Mouse (Mus musculus) layer of hippocampus, postnatal 14 days (tissue): Measurements from ENCODE around the gene Tulp4. TPM values are rescaled to one million over a fixed set of nuclear protein-coding genes. Genes with fewer than 3 reads are reported as not detected.
"Not testable (repeated sequence)": the region's sequence is repeated elsewhere in the genome, so short reads cannot be mapped to it uniquely, and the experiment has no call there.

ENCODE experiments used
- DNase-seq, 2 experiments: peaks; one replicate each; pipeline ENCODE4 v3.0.0; 2021 to 2022; ENCODE audit warnings: low spot score in 2 of 2, mixed read lengths in 1 of 2
- microRNA-seq, 2 experiments: library from miRNA; unstranded; fragments of <30 nt; microRNA quantifications; one replicate each; pipeline ENCODE4 v1.2.0; 2021
- total RNA-seq, 2 experiments: library from RNA; stranded (reverse); gene quantifications; 2 replicates each; pipeline ENCODE4 v1.2.3; 2021

Tulp4 gene
- total RNA-seq, 2 experiments from 2014 or later: 249 to 275 TPM

GRCm38 (mm10) chr17:6271970-6272369 is 165.7 kb downstream of the Tulp4 start:
- not testable (repeated sequence) for DNase-seq

GRCm38 (mm10) chr17:6274693-6275092 is 168.5 kb downstream of the Tulp4 start:
- DNase-seq: not testable (repeated sequence)

- DNase-seq: not testable (repeated sequence)
Measured at GRCm38 (mm10) chr17:6279205-6279604, 173.0 kb downstream of the Tulp4 start.

- DNase-seq: not testable (repeated sequence)
Measured at GRCm38 (mm10) chr17:6279772-6280171, 173.5 kb downstream of the Tulp4 start.

DNA sequence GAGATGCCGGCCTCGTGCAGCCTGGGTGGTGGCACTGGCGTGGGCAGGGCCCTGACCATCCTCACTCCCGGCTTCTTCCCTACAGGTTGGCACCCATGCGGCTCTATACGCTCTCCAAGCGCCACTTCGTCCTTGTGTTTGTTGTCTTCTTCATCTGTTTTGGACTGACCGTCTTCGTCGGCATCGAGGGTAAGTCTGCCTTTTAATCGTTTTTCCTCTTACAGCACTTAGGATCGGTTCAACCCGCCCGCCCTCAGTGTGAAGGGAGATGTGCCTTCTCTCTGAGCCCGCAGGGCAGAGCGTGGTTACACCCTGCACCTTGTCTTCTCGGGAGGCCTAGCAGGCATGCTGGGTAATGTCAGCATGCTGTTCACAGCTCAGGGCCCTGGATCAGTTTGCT is 174.3 kb downstream of the Tulp4 start:
- not testable (repeated sequence) for DNase-seq

DNA sequence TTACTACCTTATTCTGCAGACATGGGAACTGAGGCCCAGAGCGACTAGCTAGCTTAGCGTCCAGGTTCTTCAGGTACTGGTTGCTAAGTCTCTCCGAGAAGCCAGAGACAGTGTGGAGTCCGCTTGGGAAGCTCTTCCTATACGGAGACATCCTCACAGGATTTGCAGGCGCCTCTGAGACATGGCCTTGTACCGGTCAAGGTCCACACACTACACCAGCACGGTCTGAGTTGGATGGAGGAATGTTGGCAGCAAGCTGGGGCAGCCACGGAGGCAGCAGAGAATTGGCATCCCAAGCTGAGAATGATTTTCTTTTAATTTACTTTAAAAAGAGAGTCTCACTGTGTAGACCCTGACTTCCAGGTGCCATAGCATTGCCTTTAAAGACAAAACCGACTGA is 176.9 kb downstream of the Tulp4 start:
- not testable (repeated sequence) for DNase-seq

DNA sequence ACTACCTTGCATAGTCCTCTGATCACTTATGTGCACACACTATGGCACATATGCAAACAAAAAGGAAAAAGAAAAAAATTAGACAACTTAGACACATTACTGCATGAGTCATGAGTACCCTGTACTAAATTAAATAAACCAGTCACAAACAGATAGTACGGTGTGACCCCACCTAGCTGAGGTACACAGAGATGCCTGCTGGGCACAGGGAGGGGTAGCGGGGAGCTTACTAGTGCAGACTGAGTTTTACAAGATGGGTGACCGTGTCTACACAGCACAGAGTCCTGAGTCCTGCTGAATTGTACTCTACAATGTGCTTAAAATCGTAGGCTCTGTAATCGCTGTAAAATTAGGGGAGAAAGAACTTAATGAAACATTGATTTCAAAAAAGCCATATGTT is 179.9 kb downstream of the Tulp4 start:
- DNase-seq: not testable (repeated sequence)

DNA sequence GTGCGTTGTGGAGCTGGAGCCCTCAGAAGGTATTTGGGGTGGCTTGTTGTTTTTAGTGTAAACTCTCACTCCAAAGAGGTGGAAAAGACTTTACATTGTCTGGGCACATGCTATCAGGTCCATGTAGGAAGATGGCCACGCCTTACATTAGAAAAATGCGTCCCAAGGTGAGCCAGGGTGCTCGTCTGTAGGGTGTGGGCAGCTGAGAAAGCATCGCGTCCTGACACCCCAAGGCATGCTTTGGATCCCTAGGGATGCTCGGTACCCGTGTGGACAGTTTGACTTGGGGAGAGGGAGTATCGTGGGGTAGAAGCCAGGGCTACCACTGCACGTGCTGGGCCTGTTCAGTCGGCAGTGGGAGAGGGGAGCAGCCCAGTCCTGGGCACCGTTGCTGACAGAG is 182.8 kb downstream of the Tulp4 start:
- not testable (repeated sequence) for DNase-seq

DNA sequence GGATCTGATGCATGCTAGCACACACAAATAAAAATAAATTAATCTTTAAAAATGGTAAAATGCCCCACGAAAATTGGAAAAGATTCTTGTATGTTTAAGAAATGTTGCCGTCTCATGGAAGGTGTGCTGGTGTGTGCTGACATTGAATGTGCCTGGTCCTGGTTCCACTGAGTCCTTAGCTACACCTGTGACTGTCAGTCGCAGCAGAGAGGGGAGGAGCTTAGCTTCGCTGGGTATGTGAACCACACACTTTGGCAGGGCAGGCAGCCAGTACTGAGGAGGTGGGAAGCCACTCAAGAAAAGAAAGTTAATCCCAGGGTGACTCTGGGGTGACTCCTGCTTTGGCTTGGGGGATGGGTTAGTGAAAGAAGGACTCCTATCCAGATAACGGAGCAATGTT is 187.6 kb downstream of the Tulp4 start:
- DNase-seq: not testable (repeated sequence)

DNA sequence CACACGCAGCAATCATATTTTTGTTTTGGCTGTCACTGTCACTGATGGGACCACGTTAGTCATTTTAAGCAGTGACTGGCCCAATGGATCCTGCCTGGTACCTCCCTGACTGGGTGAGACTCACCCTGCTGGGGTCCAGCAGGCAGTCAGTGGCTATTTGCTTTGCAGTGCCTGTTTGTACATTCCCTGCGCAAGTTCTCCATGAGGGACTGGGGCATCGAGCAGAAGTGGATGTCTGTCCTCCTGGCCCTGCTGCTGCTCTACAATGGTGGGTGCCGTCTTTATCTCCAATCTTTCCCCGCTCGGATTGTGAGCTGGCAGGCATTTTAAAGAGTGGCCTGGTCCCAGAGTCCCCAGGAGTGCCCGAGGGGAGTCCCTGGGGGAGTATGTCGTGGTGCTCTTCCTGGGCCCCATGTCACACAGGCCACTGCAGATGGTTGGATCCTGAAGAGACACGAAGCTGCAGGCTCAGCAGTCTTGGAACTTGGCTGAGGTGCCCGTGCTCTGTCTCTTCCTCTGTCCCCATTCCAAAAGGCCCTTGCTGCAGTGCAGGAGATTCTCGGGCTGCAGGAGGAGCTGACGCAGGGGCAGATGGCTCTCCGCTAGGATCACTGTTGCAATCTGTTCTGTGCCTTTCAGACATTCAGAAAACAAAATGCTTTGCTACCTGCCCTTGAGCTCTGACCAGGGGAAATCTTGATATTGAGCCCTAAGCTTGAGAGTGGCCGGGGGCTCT is 191.0 kb downstream of the Tulp4 start:
- not testable (repeated sequence) for DNase-seq

GRCm38 (mm10) chr17:6300190-6300863 is 194.1 kb downstream of the Tulp4 start:
- DNase-seq: not testable (repeated sequence)

Small RNA genes lying within 50 kb of the gene (microRNA-seq; reads per million reads assigned to microRNA genes)
- 0 reads per million in 2 experiments for gene Gm22774

Other genes starting within 250 kb of the Tulp4 start
- 10 to 100 TPM; 47.4 to 52.1 TPM for gene Synj2, start 165.2 kb upstream of the Tulp4 start, total RNA-seq
- gene Serac1, start 26.7 kb upstream of the Tulp4 start, total RNA-seq: 10 to 100 TPM; 15.6 to 17.8 TPM
- 100 to 1,000 TPM; 153 to 155 TPM for gene Gtf2h5, start 26.7 kb upstream of the Tulp4 start, total RNA-seq
- gene Tmem181a, start 150.4 kb downstream of the Tulp4 start, total RNA-seq: 10 to 100 TPM; 77.5 to 80.9 TPM
- gene Dynlt1a, start 211.1 kb downstream of the Tulp4 start, total RNA-seq: 10 to 100 TPM; 13.2 to 14.5 TPM